Mouse (Mus musculus): ENCODE results near the gene Shroom3. TPM values are rescaled to one million over a fixed set of nuclear protein-coding genes. Genes with fewer than 3 reads are reported as not detected.
A peak's percentile ranks its signal among the peaks of the same experiment; 100 is the strongest.

Gene Shroom3
- polyA plus RNA-seq, 1 experiment from 2014 or later: 2.9 TPM

DNA sequence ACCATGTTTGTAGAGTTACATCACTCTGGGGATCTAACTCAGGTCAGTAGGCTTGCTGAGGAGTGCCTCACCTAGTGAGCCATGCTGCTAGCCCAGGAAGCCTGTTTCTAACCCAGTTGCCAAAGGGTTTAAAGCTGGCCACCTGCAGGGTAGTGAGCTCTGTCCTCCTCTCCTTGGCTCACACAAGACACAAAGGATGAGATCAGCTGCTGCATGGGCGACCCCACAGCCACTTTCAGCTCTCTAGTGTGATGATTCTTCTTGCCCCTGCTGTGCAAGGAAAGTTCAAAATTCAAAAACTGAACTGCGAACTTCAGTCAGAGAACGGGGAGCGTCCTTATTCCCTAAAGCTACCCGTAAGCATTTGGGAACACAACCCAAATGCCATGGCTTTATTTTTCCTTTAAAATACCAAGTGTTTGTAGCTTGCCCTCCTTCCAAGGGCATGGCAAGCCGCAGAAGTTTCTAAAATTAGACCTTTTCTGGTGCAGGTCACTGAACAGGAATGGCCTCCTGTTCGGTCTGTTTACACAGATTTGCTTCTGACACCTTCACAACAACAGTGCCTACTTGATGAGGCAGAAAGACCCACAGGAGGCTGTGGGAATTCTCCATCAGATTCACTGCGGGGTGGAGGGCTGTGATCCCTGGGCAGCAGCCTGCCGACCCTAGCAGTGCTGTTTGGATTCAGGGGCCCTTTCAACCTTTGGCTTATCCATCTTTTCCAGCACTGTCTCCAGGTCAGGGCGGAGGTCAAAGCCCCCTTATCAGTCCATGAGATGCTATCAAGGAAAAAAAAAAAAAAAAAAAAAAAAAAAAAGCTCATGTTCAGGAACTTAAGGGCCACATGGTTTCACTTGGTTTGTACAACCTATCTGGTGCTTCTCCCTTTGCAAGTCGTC, 113.1 kb downstream of the Shroom3 start:
- Histone ChIP-seq H3K27me3 (no peaks in the 10 kb centered on the region), H3K4me3 (no peak overlapping the region), H3K4me2 (replicated peaks) (no peak overlapping the region), H3K36me3 (no peaks in the 10 kb centered on the region), H3K27ac (replicated peaks) (no peak overlapping the region), H3K9ac (replicated peaks) (no peak overlapping the region), H3K9me3 (no peaks in the 10 kb centered on the region), H3K4me1 (no peaks in the 10 kb centered on the region)
- WGBS: 27% methylated on average over 11 of the region's 11 CpGs
- ATAC-seq (replicated peaks): no peak

DNA sequence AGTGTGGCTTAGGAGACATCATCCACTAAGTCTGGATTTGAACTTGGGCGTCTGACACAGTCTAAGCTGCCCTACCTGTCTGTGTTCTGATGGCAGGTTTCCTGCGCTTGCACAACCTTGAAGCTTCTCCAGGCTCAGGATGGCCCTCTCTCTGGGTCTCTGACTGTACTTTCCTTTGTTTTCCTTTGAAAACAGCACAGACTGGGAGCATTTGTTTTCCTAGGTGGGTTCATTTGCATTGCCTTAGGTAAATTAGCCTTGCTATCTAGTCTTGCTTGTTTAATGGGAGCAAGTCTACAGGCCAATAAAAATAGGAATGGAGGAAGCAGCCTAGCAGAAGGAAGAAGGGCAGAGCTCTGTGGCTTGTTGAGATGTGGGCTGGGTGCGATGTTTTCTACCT, 114.7 kb downstream of the Shroom3 start:
- ATAC-seq (replicated peaks): no peak

GRCm38 (mm10) chr5:92804379-92804778, 121.1 kb downstream of the Shroom3 start:
- no peak overlapping the region for H3K4me2 ChIP-seq (replicated peaks)
- no peak overlapping the region for H3K4me3 ChIP-seq
- no peak for ATAC-seq (replicated peaks)
- H3K27ac ChIP-seq (replicated peaks): no peak overlapping the region
- no peaks in the 10 kb centered on the region for H3K36me3 ChIP-seq
- no peaks in the 10 kb centered on the region for H3K27me3 ChIP-seq
- H3K4me1 ChIP-seq: peaks cover 10% of the 10 kb centered on the region
- no peaks in the 10 kb centered on the region for H3K9me3 ChIP-seq
- no peak overlapping the region for H3K9ac ChIP-seq (replicated peaks)
- 32% methylated on average over 7 of the region's 7 CpGs for WGBS

More for the DNA sequence above, 114.7 kb downstream of the Shroom3 start:
- no peaks in the 10 kb centered on the region for H3K36me3 ChIP-seq
- no peaks in the 10 kb centered on the region for H3K27me3 ChIP-seq
- H3K4me1 ChIP-seq: no peaks in the 10 kb centered on the region
- no peak overlapping the region for H3K4me3 ChIP-seq
- WGBS: 83% methylated on average over 3 of the region's 3 CpGs
- no peak overlapping the region for H3K4me2 ChIP-seq (replicated peaks)
- H3K27ac ChIP-seq (replicated peaks): no peak overlapping the region
- no peak overlapping the region for H3K9ac ChIP-seq (replicated peaks)
- H3K9me3 ChIP-seq: no peaks in the 10 kb centered on the region

GRCm38 (mm10) chr5:92808503-92809415, 125.5 kb downstream of the Shroom3 start:
- Histone ChIP-seq H3K4me1 (peaks cover 34% of the 10 kb centered on the region), H3K27me3 (no peaks in the 10 kb centered on the region), H3K4me2 (replicated peaks) (peak overlapping the region; percentile 51), H3K9ac (replicated peaks) (peak overlapping the region; percentile 28), H3K9me3 (no peaks in the 10 kb centered on the region), H3K4me3 (peak overlapping the region; percentile 32), H3K36me3 (no peaks in the 10 kb centered on the region), H3K27ac (replicated peaks) (no peak overlapping the region)
- ATAC-seq (replicated peaks): peak; percentile 58
- 4% methylated on average over 28 of the region's 28 CpGs for WGBS

GRCm38 (mm10) chr5:92809416-92809750, 126.1 kb downstream of the Shroom3 start:
- Histone ChIP-seq H3K4me3 (peak overlapping the region; percentile 32), H3K27me3 (no peaks in the 10 kb centered on the region), H3K36me3 (no peaks in the 10 kb centered on the region), H3K4me2 (replicated peaks) (peak overlapping the region; percentile 51), H3K27ac (replicated peaks) (no peak overlapping the region), H3K9me3 (no peaks in the 10 kb centered on the region), H3K9ac (replicated peaks) (no peak overlapping the region; the same call in 1 of the 2 replicates), H3K4me1 (peaks cover 34% of the 10 kb centered on the region)
- no peak for ATAC-seq (replicated peaks)
- 20% methylated on average over 13 of the region's 13 CpGs for WGBS

- Histone ChIP-seq H3K4me2 (replicated peaks) (no peak overlapping the region), H3K4me1 (peaks cover 34% of the 10 kb centered on the region), H3K36me3 (no peaks in the 10 kb centered on the region), H3K27me3 (no peaks in the 10 kb centered on the region), H3K27ac (replicated peaks) (0 out of 2 replicates have a peak overlapping the region, but pooled peaks have one; percentile 27), H3K4me3 (no peak overlapping the region), H3K9me3 (no peaks in the 10 kb centered on the region), H3K9ac (replicated peaks) (no peak overlapping the region)
- ATAC-seq (replicated peaks): peak; percentile 78
- WGBS: 4% methylated on average over 9 of the region's 9 CpGs
Observed at GRCm38 (mm10) chr5:92810922-92811533, 127.8 kb downstream of the Shroom3 start.

- WGBS: 17% methylated on average over 7 of the region's 7 CpGs
- Histone ChIP-seq H3K4me3 (no peak overlapping the region), H3K9me3 (no peaks in the 10 kb centered on the region), H3K36me3 (no peaks in the 10 kb centered on the region), H3K27me3 (no peaks in the 10 kb centered on the region), H3K4me1 (peaks cover 36% of the 10 kb centered on the region), H3K27ac (replicated peaks) (peak overlapping the region; percentile 11), H3K4me2 (replicated peaks) (no peak overlapping the region), H3K9ac (replicated peaks) (no peak overlapping the region)
- ATAC-seq (replicated peaks): no peak
Observed at GRCm38 (mm10) chr5:92811761-92812160, 128.5 kb downstream of the Shroom3 start.

DNA sequence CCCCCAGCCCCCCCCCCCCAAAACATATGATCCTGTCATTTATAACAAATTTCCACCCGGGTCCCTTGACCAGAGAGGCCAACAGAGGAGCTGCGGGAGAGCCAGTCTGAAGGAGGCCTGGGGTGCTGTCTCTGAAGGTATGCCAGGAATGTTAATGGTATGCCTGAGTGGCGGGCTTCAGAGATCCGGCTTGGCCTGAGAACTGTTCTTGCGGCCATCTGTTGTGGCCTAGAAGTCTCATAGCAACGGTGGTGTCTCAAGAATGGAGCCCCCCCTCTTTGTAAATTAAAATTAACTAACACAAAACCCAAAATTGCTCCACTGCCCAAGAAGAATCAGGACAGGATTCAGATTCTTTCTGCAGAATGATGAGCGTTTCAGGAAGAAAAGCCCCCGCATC, 129.7 kb downstream of the Shroom3 start:
- Histone ChIP-seq H3K27ac (replicated peaks) (no peak overlapping the region), H3K4me3 (no peak overlapping the region), H3K36me3 (no peaks in the 10 kb centered on the region), H3K9ac (replicated peaks) (no peak overlapping the region), H3K9me3 (no peaks in the 10 kb centered on the region), H3K27me3 (no peaks in the 10 kb centered on the region), H3K4me2 (replicated peaks) (no peak overlapping the region), H3K4me1 (peaks cover 42% of the 10 kb centered on the region)
- WGBS: 2% methylated on average over 8 of the region's 8 CpGs
- ATAC-seq (replicated peaks): no peak; the same call in 1 of the 2 replicates

DNA sequence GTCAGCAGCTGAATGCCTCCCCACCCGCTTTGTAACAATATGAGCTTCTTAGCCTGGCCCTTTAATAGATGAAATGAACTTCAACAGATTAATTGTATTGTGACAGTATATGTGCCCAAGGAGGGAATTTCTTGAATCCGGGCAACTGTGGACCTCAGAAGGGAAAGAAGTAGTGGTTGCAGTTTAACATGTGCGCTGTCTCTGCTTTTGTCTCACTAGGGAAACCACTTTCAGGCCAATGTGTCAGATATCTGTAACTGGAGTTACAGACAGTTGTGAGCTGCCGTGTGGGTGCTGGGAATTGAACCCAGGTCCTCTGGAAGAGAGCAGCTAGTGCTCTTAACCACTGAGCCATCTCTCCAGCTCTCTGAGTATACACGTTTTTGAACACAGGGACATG, 130.3 kb downstream of the Shroom3 start:
- H3K4me1 ChIP-seq: peaks cover 40% of the 10 kb centered on the region
- no peak overlapping the region; the same call in 1 of the 2 replicates for H3K27ac ChIP-seq (replicated peaks)
- no peak for ATAC-seq (replicated peaks)
- H3K27me3 ChIP-seq: no peaks in the 10 kb centered on the region
- no peak overlapping the region for H3K9ac ChIP-seq (replicated peaks)
- H3K4me3 ChIP-seq: no peak overlapping the region
- no peaks in the 10 kb centered on the region for H3K36me3 ChIP-seq
- H3K9me3 ChIP-seq: no peaks in the 10 kb centered on the region
- 52% methylated on average over 5 of the region's 5 CpGs for WGBS
- no peak overlapping the region for H3K4me2 ChIP-seq (replicated peaks)

- Histone ChIP-seq H3K27ac (replicated peaks) (no peak overlapping the region), H3K9me3 (no peaks in the 10 kb centered on the region), H3K9ac (replicated peaks) (no peak overlapping the region), H3K27me3 (no peaks in the 10 kb centered on the region), H3K36me3 (no peaks in the 10 kb centered on the region), H3K4me2 (replicated peaks) (no peak overlapping the region), H3K4me3 (no peak overlapping the region), H3K4me1 (peaks cover 30% of the 10 kb centered on the region)
- WGBS: 88% methylated on average over 3 of the region's 3 CpGs
- no peak for ATAC-seq (replicated peaks)
Observed at GRCm38 (mm10) chr5:92814621-92815020, 131.4 kb downstream of the Shroom3 start.

- no peak overlapping the region for H3K9ac ChIP-seq (replicated peaks)
- H3K9me3 ChIP-seq: no peaks in the 10 kb centered on the region
- H3K27ac ChIP-seq (replicated peaks): no peak overlapping the region; the same call in none of the 2 replicates
- no peak overlapping the region for H3K4me3 ChIP-seq
- peaks cover 18% of the 10 kb centered on the region for H3K4me1 ChIP-seq
- no peaks in the 10 kb centered on the region for H3K27me3 ChIP-seq
- no peaks in the 10 kb centered on the region for H3K36me3 ChIP-seq
- WGBS: 66% methylated on average over 11 of the region's 11 CpGs
- no peak overlapping the region for H3K4me2 ChIP-seq (replicated peaks)
- 0 out of 2 replicates have a peak, but pooled peaks have one; percentile 32 for ATAC-seq (replicated peaks)
Observed at GRCm38 (mm10) chr5:92817122-92817822, 134.0 kb downstream of the Shroom3 start.
